Mouse (Mus musculus): ENCODE measurements around the gene Pdia3.
A peak's percentile ranks its signal among the peaks of the same experiment; 100 is the strongest.
"Not testable (repeated sequence)": the region's sequence is repeated elsewhere in the genome, so short reads cannot be mapped to it uniquely, and the experiment has no call there.

Pdia3 gene

GRCm38 (mm10) chr2:121442259-121443067, 28.9 kb downstream of the Pdia3 start:
- peak in 1 of 2 experiments; percentile 32 for DNase-seq (ENCODE audit: low spot score in 2 of 2)

GRCm38 (mm10) chr2:121443068-121443349, 29.4 kb downstream of the Pdia3 start:
- no peak for DNase-seq (ENCODE audit: low spot score in 2 of 2)

- no peak for DNase-seq (ENCODE audit: low spot score in 2 of 2)
These were observed 30.6 kb downstream of the Pdia3 start, which contains the start of gene Ell3 for GRCm38 (mm10) chr2:121444178-121444577. Gene Ell3, minus strand, starts transcription at chr2:121444278.

- no peak for DNase-seq (ENCODE audit: low spot score in 2 of 2)
These were observed 31.5 kb downstream of the Pdia3 start for GRCm38 (mm10) chr2:121445117-121445516.

GRCm38 (mm10) chr2:121446506-121446905, 32.9 kb downstream of the Pdia3 start:
- no peak for DNase-seq (ENCODE audit: low spot score in 2 of 2)

- DNase-seq (ENCODE audit: low spot score in 2 of 2): no peak
These were observed 33.4 kb downstream of the Pdia3 start for GRCm38 (mm10) chr2:121447006-121447405.

- peak; percentile 63 to 64 for DNase-seq (ENCODE audit: low spot score in 2 of 2)
These were observed 34.6 kb downstream of the Pdia3 start for GRCm38 (mm10) chr2:121448136-121448535.

GRCm38 (mm10) chr2:121448739-121449535, 35.4 kb downstream of the Pdia3 start, which contains the start of gene Serf2:
Gene Serf2, plus strand, starts transcription at chr2:121449195.
- peak; percentile 99 for DNase-seq (ENCODE audit: low spot score in 2 of 2)

- no peak for DNase-seq (ENCODE audit: low spot score in 2 of 2)
These were observed 36.0 kb downstream of the Pdia3 start for GRCm38 (mm10) chr2:121449545-121450011.

- DNase-seq (ENCODE audit: low spot score in 2 of 2): no peak
These were observed 36.5 kb downstream of the Pdia3 start for GRCm38 (mm10) chr2:121450093-121450492.

GRCm38 (mm10) chr2:121452361-121452760, 38.8 kb downstream of the Pdia3 start:
- no peak for DNase-seq (ENCODE audit: low spot score in 2 of 2)

- DNase-seq (ENCODE audit: low spot score in 2 of 2): no peak
These were observed 39.4 kb downstream of the Pdia3 start, which contains the start of gene Hypk for GRCm38 (mm10) chr2:121452990-121453389. Gene Hypk, plus strand, starts transcription at chr2:121453290.

- DNase-seq (ENCODE audit: low spot score in 2 of 2): no peak
These were observed 40.3 kb downstream of the Pdia3 start for GRCm38 (mm10) chr2:121453917-121454316.

GRCm38 (mm10) chr2:121455534-121455933, 42.0 kb downstream of the Pdia3 start:
- no peak for DNase-seq (ENCODE audit: low spot score in 2 of 2)

GRCm38 (mm10) chr2:121456692-121457642, 43.4 kb downstream of the Pdia3 start, which contains the start of gene Serinc4:
Gene Serinc4, minus strand, starts transcription at chr2:121456781.
- DNase-seq (ENCODE audit: low spot score in 2 of 2): peak; percentile 90 to 91

GRCm38 (mm10) chr2:121460071-121460470, 46.5 kb downstream of the Pdia3 start:
- DNase-seq (ENCODE audit: low spot score in 2 of 2): no peak

GRCm38 (mm10) chr2:121468982-121469381, 55.4 kb downstream of the Pdia3 start:
- not testable (repeated sequence) for DNase-seq (ENCODE audit: low spot score in 2 of 2)

GRCm38 (mm10) chr2:121472783-121473182, 59.2 kb downstream of the Pdia3 start:
- DNase-seq (ENCODE audit: low spot score in 2 of 2): not testable (repeated sequence)

- peak; percentile 89 to 92 for DNase-seq (ENCODE audit: low spot score in 2 of 2)
These were observed 60.0 kb downstream of the Pdia3 start, which contains the start of gene Mfap1b for GRCm38 (mm10) chr2:121473301-121474179. Gene Mfap1b, minus strand, starts transcription at chr2:121474067.

- no peak for DNase-seq (ENCODE audit: low spot score in 2 of 2)
These were observed 60.6 kb downstream of the Pdia3 start for GRCm38 (mm10) chr2:121474180-121474535.
